Mouse (Mus musculus) myocyte (in vitro differentiated cells): Measurements from ENCODE around the gene Pde1c.

Experiments used
- CEBPB ChIP-seq: IDR thresholded peaks from 2 replicates; pipeline ENCODE4 v1.6.1; 2011; ENCODE audit warnings: mild to moderate bottlenecking, moderate library complexity; ENCODE audit not compliant: poor library complexity, insufficient read depth, severe bottlenecking
- E2F4 ChIP-seq: IDR thresholded peaks from one replicate; pipeline ENCODE4 v1.6.1; 2011; ENCODE audit warnings: mild to moderate bottlenecking, control low read depth, moderate library complexity; ENCODE audit not compliant: insufficient read depth
- MAX ChIP-seq: IDR thresholded peaks from one replicate; pipeline ENCODE4 v1.6.1; 2011; ENCODE audit warnings: low read depth, mild to moderate bottlenecking, control low read depth
- MYOD1 ChIP-seq, 3 experiments: IDR thresholded peaks; one replicate each; pipeline ENCODE4 v1.6.1; 2011; ENCODE audit warnings: control low read depth in 2 of 3, low read depth in 2 of 3, mild to moderate bottlenecking in 2 of 3, moderate library complexity in 1 of 3; ENCODE audit not compliant: insufficient read length in 2 of 3, control insufficient read depth in 1 of 3
- MYOG ChIP-seq, 3 experiments: IDR thresholded peaks; one replicate each; pipeline ENCODE4 v1.6.1; 2011; ENCODE audit warnings: control low read depth in 2 of 3, low read depth in 2 of 3, mild to moderate bottlenecking in 2 of 3; ENCODE audit not compliant: insufficient read length in 2 of 3, control insufficient read depth in 1 of 3, insufficient read depth in 1 of 3
- POLR2A ChIP-seq: IDR thresholded peaks from one replicate; pipeline ENCODE4 v1.6.1; 2011; ENCODE audit warnings: low read depth, mild to moderate bottlenecking, control low read depth, moderate library complexity; ENCODE audit not compliant: insufficient read length
- POLR2AphosphoS2 ChIP-seq: IDR thresholded peaks from one replicate; pipeline ENCODE4 v1.6.1; 2011; ENCODE audit warnings: low read depth, control low read depth; ENCODE audit not compliant: insufficient read length
- TCF12 ChIP-seq: IDR thresholded peaks from one replicate; pipeline ENCODE4 v1.6.1; 2011; ENCODE audit warnings: mild to moderate bottlenecking, control low read depth; ENCODE audit not compliant: poor library complexity, insufficient read depth, severe bottlenecking
- USF1 ChIP-seq: IDR thresholded peaks from one replicate; pipeline ENCODE4 v1.6.1; 2011; ENCODE audit warnings: low read depth, mild to moderate bottlenecking, control low read depth, moderate library complexity

- TF ChIP-seq MAX (no peak), POLR2A (no peak), E2F4 (no peak), USF1 (no peak), MYOD1 (IDR thresholded peaks at IDR 0.05; ENCODE audit: control insufficient read depth in 1 of 3, insufficient read length in 2 of 3, low read depth in 2 of 3) (no peak), MYOG (IDR thresholded peaks at IDR 0.05; ENCODE audit: control insufficient read depth in 1 of 3, insufficient read depth in 1 of 3, insufficient read length in 2 of 3, low read depth in 2 of 3) (no peak), TCF12 (no peak), POLR2AphosphoS2 (no peak), CEBPB (no peak)
These were observed 110.8 kb downstream of the Pde1c start for GRCm38 (mm10) chr6:56458098-56458497.
